Mouse (Mus musculus) hindbrain, embryonic 16.5 days (tissue): ENCODE measurements at regions not wholly inside any gene's neighbourhood (a gene's known extent, or its start where the extent isn't known, plus 50 kb on each side); places are given as distances from the start of the nearest gene placed in this dataset.

Source experiments
- ATAC-seq: fragments of 200-750 bp; cut with Nextera tagmentation; 2 replicates; pipeline ENCODE4 v1.8.0; 2017; ENCODE audit warnings: moderate TSS enrichment, moderate library complexity
- H3K27ac ChIP-seq: fragments of 300-500 bp; sonication (generic); 2 replicates; pipeline ENCODE4 v1.5.1; 2014; ENCODE audit warnings: low read depth, mild to moderate bottlenecking, control low read depth, low read length, moderate library complexity
- H3K27me3 ChIP-seq: fragments of 300-500 bp; sonication (generic); replicated peaks from 2 replicates; pipeline ENCODE4 v1.6.1; 2014; ENCODE audit warnings: low read length; ENCODE audit not compliant: control insufficient read depth, insufficient read depth
- H3K36me3 ChIP-seq: fragments of 300-500 bp; sonication (generic); 2 replicates; pipeline ENCODE4 v1.6.1; 2014; ENCODE audit warnings: mild to moderate bottlenecking, low read length, moderate library complexity, mixed read lengths; ENCODE audit not compliant: control insufficient read depth, insufficient read depth
- H3K4me1 ChIP-seq: fragments of 300-500 bp; sonication (generic); 2 replicates; pipeline ENCODE4 v1.6.1; 2014; ENCODE audit warnings: low read depth, low read length; ENCODE audit not compliant: control insufficient read depth, insufficient read depth
- H3K4me2 ChIP-seq: fragments of 300-500 bp; sonication (generic); 2 replicates; pipeline ENCODE4 v1.6.1; 2014; ENCODE audit warnings: mild to moderate bottlenecking, low read length, control low read depth, moderate library complexity
- H3K4me3 ChIP-seq: fragments of 300-500 bp; sonication (generic); 2 replicates; pipeline ENCODE4 v1.5.1; 2014; ENCODE audit warnings: mild to moderate bottlenecking, low read length, control low read depth, moderate library complexity
- H3K9ac ChIP-seq: fragments of 300-500 bp; sonication (generic); 2 replicates; pipeline ENCODE4 v1.6.1; 2014; ENCODE audit warnings: low read depth, mild to moderate bottlenecking, control low read depth, low read length, moderate library complexity
- H3K9me3 ChIP-seq: fragments of 300-500 bp; sonication (generic); 2 replicates; pipeline ENCODE4 v1.6.1; 2014; ENCODE audit warnings: mild to moderate bottlenecking, low read length, moderate library complexity; ENCODE audit not compliant: control insufficient read depth
- WGBS: fragments of 180-500 bp; shearing (Covaris S2); extraction: QIAGEN DNeasy Blood & Tissue Kit; methylation state at CpG from one replicate; pipeline ENCODE4 v1.1.7; 2014; 5-methylcytosine and 5-hydroxymethylcytosine counted together

DNA sequence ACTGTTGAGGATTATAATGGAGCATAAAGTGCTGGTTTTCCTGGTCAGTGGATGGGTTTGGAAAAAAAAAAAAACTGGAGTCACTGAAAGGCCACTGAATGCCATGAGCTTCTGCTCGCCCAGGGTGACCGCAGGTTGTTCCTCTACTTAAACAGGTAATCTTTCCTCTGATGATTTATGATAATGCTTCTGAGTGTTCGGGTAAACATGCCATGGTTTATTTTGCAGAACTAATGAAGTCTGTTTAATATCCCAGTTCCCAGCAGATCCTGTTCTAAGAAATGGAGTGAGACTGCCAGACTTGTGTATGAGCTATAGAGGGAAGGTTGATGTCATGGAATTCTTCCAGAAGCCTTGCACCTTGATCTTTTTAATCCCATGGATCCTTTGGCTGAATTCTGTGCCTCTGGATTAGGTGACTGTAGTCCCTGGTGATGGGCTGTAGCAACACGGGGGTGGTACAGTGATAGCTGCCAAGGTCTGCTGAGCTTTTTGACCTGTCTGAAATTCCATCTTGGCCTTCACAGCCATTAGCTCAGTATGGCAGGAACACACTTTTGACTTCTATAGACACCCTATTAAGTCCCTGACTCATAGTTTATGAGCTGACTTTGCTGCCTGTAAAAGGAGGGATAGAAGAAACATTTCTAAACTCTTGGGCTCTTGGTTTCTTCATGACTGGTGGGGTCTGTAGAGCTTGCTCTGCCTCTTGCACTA, 1886.8 kb upstream of the Lrrc6 start:
- no peak for ATAC-seq
- Histone ChIP-seq H3K36me3 (no peaks in the 10 kb centered on the region), H3K4me3 (no peak overlapping the region), H3K9me3 (no peaks in the 10 kb centered on the region), H3K27me3 (no peaks in the 10 kb centered on the region), H3K27ac (no peak overlapping the region), H3K9ac (no peak overlapping the region), H3K4me2 (no peak overlapping the region), H3K4me1 (no peaks in the 10 kb centered on the region)
- 92% methylated on average over 4 of the region's 4 CpGs for WGBS

DNA sequence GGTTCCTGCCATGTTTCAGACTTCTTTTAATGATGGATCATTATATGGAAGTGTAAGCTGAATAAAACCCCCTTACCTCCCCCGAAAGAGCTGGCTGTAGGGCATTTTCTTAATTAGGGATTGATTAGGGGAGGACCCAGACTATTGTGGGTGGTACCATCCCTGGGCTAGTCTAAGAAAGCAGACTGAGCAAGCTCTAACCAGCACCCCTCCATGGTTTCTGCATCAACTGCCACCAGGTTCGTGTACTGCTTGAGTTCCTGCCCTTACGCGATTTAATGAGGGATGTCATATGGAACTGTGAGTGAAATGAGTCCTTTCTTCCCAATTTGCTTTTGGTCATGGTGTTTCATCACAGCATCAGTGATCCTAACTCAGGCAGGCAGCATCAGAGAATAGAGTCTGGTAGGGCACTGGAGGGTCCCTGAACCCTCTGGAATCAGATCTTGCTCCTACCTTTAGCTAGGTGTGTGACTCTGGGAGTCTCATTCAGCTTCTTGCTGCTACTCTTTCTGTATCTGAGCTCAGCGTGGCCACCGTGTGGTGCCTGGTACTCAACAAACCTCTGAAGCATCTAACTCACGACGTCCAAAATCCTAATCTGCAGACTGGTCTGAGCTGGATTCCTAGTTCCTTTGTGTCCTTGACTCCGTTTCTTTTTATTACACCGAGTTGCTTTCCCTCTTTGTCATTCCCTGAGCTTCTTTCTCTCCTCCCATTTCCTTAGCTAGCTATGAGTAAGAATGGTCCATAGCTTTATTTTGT, 1884.0 kb upstream of the Lrrc6 start:
- H3K27ac ChIP-seq, result no peak overlapping the region
- H3K36me3 ChIP-seq, result no peaks in the 10 kb centered on the region
- 64% methylated on average over 10 of the region's 10 CpGs for WGBS
- H3K9ac ChIP-seq, result no peak overlapping the region
- H3K4me3 ChIP-seq, result no peak overlapping the region
- no peaks in the 10 kb centered on the region for H3K4me1 ChIP-seq
- H3K4me2 ChIP-seq, result no peak overlapping the region
- no peaks in the 10 kb centered on the region for H3K9me3 ChIP-seq
- no peaks in the 10 kb centered on the region for H3K27me3 ChIP-seq
- ATAC-seq, result no peak

DNA sequence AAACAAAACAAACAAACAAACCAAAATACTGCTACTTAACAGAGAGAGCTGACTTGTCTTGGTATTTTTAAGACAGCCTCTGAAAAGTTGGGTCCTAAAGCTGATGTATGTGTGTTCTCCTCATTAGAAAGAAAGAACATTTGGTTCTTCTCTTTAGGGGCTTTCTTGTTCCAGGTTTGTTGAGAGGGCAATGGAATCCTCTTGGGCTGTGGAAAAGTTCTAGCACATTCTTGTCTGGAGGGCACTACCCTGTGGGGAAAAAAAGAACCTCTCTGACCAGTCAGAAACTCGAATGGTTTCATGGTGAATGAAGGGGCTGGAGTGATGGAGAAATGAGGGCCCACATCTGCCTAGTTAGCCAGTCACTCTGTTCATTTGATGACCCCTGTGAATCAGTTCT, 1874.5 kb upstream of the Lrrc6 start:
- H3K27ac ChIP-seq, result no peak overlapping the region
- no peaks in the 10 kb centered on the region for H3K9me3 ChIP-seq
- no peaks in the 10 kb centered on the region for H3K27me3 ChIP-seq
- ATAC-seq, result no peak
- H3K4me2 ChIP-seq, result no peak overlapping the region
- H3K9ac ChIP-seq, result no peak overlapping the region
- no peaks in the 10 kb centered on the region for H3K4me1 ChIP-seq
- no peak overlapping the region for H3K4me3 ChIP-seq
- 68% methylated on average over 1 of the region's 1 CpGs for WGBS
- H3K36me3 ChIP-seq, result no peaks in the 10 kb centered on the region

DNA sequence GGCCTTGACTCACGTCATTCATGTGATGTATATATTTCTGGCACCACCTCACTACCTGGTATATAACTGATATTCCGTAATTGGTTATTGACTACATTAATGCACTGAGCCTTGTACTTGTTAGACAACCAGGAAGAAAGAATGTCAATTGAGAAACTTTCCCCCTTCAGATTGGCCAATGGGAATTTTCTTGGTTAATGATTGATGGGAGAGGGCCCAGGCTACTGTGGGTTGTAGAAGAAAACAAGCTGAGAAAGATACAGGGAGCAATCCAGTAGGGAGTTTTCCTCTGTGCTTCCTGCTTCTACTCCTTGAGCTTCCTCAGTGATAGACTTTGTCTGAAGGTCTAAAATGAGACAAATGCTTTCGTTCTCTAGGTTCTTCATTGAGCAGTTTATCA, 1866.1 kb upstream of the Lrrc6 start:
- Histone ChIP-seq H3K9ac (no peak overlapping the region), H3K36me3 (no peaks in the 10 kb centered on the region), H3K27me3 (no peaks in the 10 kb centered on the region), H3K4me3 (no peak overlapping the region), H3K4me2 (no peak overlapping the region), H3K9me3 (no peaks in the 10 kb centered on the region), H3K4me1 (peaks cover 3% of the 10 kb centered on the region; the same call in 1 of the 2 replicates), H3K27ac (no peak overlapping the region)
- ATAC-seq, result no peak
- WGBS, result 84% methylated on average over 3 of the region's 3 CpGs

DNA sequence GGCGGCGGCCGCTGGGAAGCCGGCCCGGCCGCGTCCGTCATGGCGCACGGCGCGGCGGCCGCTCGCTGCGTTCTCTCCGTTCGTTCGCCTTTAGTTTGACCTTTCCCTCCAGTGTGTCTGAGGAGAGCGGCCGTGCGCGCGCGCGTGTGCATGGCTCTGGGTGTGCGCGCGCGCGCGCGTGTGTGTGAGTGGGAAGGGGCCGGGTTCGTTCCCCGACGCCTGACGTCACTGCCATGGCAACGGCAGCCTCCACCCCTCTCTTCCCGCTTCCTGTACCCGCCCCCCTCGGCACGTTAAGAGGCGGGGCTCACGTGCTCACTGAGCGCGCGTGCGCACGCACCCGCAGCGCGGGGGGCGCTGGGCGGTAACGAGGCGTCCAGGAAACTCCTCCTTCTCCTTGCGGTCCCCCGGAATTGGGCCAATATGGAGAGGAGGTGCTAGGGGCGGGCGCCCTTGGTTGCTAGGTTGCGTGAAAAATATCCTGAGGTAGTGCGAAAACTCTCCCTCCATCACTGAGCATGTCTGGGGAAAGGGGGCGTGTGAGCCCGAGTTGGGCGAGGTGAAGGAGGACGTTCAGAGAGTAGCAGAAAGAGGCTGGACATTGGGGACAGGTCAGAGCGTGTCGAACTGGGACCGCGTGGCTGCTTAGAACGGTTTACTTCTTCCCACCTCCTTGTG, 1862.5 kb upstream of the Lrrc6 start:
- peaks cover 12% of the 10 kb centered on the region for H3K4me1 ChIP-seq
- ATAC-seq, result peak; percentile 98
- H3K27ac ChIP-seq, result peak overlapping the region; percentile 97
- no peaks in the 10 kb centered on the region for H3K27me3 ChIP-seq
- under 1% methylated on average over 56 of the region's 72 CpGs for WGBS
- no peaks in the 10 kb centered on the region for H3K36me3 ChIP-seq
- H3K9me3 ChIP-seq, result no peaks in the 10 kb centered on the region
- H3K4me2 ChIP-seq, result peak overlapping the region; percentile 76
- peak overlapping the region; percentile 91 for H3K9ac ChIP-seq
- H3K4me3 ChIP-seq, result peak overlapping the region; percentile 85

DNA sequence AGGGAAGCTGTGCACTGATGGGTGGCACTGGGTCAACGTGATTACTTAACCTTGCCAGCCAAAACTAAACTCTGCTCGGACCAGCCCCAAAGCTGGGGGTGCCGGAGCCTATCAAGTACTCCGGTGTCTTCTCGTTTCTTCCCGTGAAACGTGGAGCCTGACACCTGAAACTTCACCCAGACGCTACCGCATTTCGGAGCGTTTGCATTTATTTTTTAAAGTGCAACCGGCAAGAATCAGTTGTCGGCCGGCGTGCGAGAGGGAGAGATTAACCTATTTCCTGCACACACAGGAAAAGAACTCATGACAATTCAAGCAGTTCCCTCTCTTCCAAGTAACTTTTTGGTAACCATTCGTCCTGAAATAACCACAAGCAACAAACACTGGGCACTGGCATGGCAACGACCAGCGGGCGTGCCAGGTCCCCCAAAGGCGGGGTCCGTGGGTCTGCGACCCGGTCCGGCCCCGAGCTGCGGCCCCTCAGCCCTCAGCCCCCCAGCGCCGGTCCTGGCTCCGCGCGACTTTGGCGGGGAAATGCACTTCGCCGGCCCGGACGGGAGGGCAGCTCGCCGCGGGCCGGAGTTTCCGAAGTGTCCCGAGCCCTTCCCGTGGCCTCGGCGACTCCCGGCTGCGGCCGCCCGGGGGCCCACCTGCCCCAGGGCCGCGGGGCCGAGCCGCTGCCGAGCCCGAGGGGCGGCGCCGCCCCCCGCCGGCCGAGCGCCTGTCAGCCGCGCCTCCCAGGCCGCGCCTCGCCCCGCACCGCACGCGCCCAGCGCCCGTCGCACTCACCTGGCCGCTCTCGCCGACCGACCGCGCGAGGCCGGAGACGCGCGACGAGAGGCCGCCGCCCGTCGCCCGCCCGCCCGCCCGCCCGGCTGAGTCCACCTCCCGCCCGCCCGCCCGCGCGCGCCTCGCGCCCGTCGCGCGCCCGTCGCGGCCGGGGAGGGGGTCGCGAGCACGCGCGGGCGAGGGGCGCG, 1861.7 kb upstream of the Lrrc6 start:
- Histone ChIP-seq H3K4me2 (peak overlapping the region; percentile 76), H3K4me3 (peak overlapping the region; percentile 85), H3K27me3 (no peaks in the 10 kb centered on the region), H3K9ac (peak overlapping the region; percentile 91), H3K4me1 (peaks cover 12% of the 10 kb centered on the region), H3K9me3 (no peaks in the 10 kb centered on the region), H3K36me3 (no peaks in the 10 kb centered on the region), H3K27ac (peak overlapping the region; percentile 97)
- WGBS, result under 1% methylated on average over 38 of the region's 121 CpGs
- ATAC-seq, result peak; percentile 55

DNA sequence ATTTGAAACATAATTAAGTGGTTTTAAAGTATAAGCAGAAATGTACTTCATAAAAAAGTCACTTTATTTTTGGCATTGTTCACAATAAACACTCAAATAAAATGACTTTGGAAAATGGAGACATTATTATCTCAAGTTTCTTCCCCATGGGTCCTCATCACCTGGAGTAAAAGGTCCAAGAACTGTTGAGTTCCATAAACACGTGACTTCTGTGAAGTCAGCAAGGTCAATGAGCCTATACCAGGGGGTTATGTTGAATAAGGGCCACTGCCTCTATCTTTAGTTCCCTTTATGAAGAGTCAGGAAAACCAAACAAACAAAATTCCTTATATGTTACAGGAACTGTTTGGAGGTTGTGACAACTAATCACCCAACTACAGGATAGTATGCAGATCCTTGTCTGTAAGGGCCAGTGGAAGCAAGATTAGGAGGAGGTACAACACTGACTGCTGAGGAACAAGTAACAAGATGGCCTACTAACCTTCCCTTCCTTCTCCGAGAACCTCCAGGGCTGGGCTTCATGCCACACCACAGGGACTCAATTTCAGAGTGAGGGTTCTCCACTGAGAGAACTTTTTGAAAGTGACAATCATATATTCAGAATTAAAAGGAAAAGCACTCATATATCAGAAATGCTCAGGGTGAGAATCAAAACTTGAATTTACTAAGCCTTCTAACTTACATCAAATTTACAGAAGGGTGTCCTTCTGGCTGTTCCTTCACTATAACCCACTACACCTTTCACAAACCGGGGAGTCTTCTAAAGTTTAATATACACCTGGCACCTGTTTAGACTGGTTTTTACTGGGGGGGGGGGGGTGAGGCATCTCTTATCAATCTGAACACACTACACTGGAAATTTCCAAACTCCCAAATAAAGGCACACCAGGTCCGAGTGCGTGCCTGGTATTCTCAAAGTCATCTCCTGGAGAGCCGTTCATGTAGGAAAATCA, 1860.5 kb upstream of the Lrrc6 start:
- Histone ChIP-seq H3K9ac (peak overlapping the region; percentile 91), H3K4me1 (peaks cover 12% of the 10 kb centered on the region)
- ATAC-seq, result no peak

DNA sequence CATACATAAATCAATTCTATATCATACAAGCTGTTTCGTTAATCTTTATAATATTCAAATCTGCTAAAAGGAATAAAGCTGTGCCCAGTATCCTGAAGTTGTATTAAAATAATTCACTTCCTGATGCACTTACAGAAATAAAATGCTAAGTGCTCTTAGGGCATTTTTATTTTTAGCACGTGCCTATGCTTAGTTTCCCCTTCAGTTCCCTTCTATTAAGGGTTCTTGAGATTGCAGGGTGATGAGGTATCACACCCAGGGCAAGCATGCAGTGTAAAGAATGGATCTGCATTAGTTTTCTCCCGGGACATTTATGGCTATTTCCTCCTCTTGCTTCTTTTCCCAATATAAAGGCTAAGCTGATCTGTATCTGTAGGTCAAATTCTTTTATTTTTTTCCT, 1858.8 kb upstream of the Lrrc6 start:
- ATAC-seq, result no peak
- H3K27me3 ChIP-seq, result no peaks in the 10 kb centered on the region
- H3K9me3 ChIP-seq, result no peaks in the 10 kb centered on the region
- H3K4me3 ChIP-seq, result no peak overlapping the region
- WGBS, result 77% methylated on average over 3 of the region's 3 CpGs
- no peaks in the 10 kb centered on the region for H3K36me3 ChIP-seq
- no peak overlapping the region for H3K9ac ChIP-seq
- H3K4me2 ChIP-seq, result no peak overlapping the region
- peaks cover 12% of the 10 kb centered on the region for H3K4me1 ChIP-seq
- H3K27ac ChIP-seq, result no peak overlapping the region

More for the DNA sequence above, 1860.5 kb upstream of the Lrrc6 start:
- Histone ChIP-seq H3K27me3 (no peaks in the 10 kb centered on the region), H3K9me3 (no peaks in the 10 kb centered on the region), H3K4me2 (peak overlapping the region; percentile 76), H3K4me3 (peak overlapping the region; percentile 85), H3K27ac (no peak overlapping the region), H3K36me3 (no peaks in the 10 kb centered on the region)
- 41% methylated on average over 6 of the region's 6 CpGs for WGBS
